Mouse (Mus musculus) thymus, adult 2 months (tissue): Measurements from ENCODE around the gene Pld6. TPM values are rescaled to one million over a fixed set of nuclear protein-coding genes. Genes with fewer than 3 reads are reported as not detected.
"Not testable (repeated sequence)": the region's sequence is repeated elsewhere in the genome, so short reads cannot be mapped to it uniquely, and the experiment has no call there.

Experiments
- DNase-seq: peaks from one replicate; pipeline ENCODE4 v3.0.0; 2021
- H3K27ac ChIP-seq: fragments of 200-500 bp; 2 replicates; pipeline ENCODE4 v1.5.1; 2012; ENCODE audit warnings: low read length, control low read depth; ENCODE audit not compliant: control insufficient read depth, insufficient read depth
- H3K27me3 ChIP-seq: fragments of 200-500 bp; 2 replicates; pipeline ENCODE4 v1.6.1; 2012; ENCODE audit warnings: mild to moderate bottlenecking, low read length, moderate library complexity, mixed read lengths; ENCODE audit not compliant: control insufficient read depth, insufficient read depth
- H3K36me3 ChIP-seq: fragments of 200-500 bp; 2 replicates; pipeline ENCODE4 v1.6.1; 2012; ENCODE audit warnings: mild to moderate bottlenecking, low read length, moderate library complexity; ENCODE audit not compliant: control insufficient read depth, insufficient read depth
- H3K4me1 ChIP-seq: fragments of 200-500 bp; replicated peaks from 2 replicates; pipeline ENCODE4 v1.6.1; 2012; ENCODE audit warnings: low read length; ENCODE audit not compliant: control insufficient read depth, insufficient read depth
- H3K4me3 ChIP-seq: fragments of 200-500 bp; 2 replicates; pipeline ENCODE4 v1.5.1; 2012; ENCODE audit warnings: mild to moderate bottlenecking, low read length, control low read depth, moderate library complexity; ENCODE audit not compliant: control insufficient read depth, insufficient read depth
- CTCF ChIP-seq: fragments of 200-500 bp; IDR thresholded peaks from 2 replicates; pipeline ENCODE4 v1.5.1; 2012; ENCODE audit warnings: mild to moderate bottlenecking, control low read depth, low read length, moderate library complexity, borderline replicate concordance; ENCODE audit not compliant: control insufficient read depth, poor library complexity, insufficient read depth; ENCODE audit errors: extremely low read depth
- POLR2A ChIP-seq: fragments of 200-500 bp; IDR thresholded peaks from 2 replicates; pipeline ENCODE4 v1.6.1; 2012; ENCODE audit warnings: mild to moderate bottlenecking, low read length, control low read depth, moderate library complexity; ENCODE audit not compliant: control insufficient read depth, poor library complexity, insufficient read depth; ENCODE audit errors: extremely low read depth
- WGBS: fragments of 180-500 bp; shearing (Covaris S2); methylation state at CpG from one replicate; pipeline ENCODE4 v1.1.7; 2018; 5-methylcytosine and 5-hydroxymethylcytosine counted together
- polyA plus RNA-seq: library from polyadenylated mRNA; depleted of rRNA; stranded (reverse); fragments of >200 nt; gene quantifications from 2 replicates; pipeline ENCODE4 v1.2.3, GENCODE M21; 2012; rRNA removed

Pld6 gene
- polyA plus RNA-seq, 1 experiment = 2.0 TPM

DNA sequence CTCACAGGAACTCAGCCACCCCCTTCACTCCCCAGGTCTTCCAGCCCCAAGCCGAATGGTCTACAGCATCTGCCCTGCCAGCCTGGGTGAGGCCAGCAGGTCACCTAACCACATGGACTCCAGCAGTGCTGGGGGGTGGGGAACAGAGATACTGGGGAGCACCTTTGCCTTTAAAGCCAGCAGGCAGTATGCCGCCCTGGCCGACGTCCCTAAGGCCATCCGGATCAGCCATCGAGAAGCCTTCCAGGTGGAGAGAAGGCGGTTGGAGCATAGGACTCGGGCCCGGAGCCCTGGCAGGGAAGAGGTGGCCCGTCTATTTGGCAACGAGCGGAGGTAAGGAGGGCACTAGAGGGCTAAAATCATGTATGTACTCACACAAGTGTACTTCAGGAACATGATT is 50.2 kb downstream of the Pld6 start:
- no peak for DNase-seq
- no peak overlapping the region for H3K4me3 ChIP-seq
- no peaks in the 10 kb centered on the region for H3K4me1 ChIP-seq
- H3K36me3 ChIP-seq = peaks cover 47% of the 10 kb centered on the region
- no peak overlapping the region for H3K27ac ChIP-seq
- no peaks in the 10 kb centered on the region for H3K27me3 ChIP-seq
- TF ChIP-seq CTCF (no peak), POLR2A (no peak)
- WGBS = 97% methylated on average over 12 of the region's 12 CpGs

DNA sequence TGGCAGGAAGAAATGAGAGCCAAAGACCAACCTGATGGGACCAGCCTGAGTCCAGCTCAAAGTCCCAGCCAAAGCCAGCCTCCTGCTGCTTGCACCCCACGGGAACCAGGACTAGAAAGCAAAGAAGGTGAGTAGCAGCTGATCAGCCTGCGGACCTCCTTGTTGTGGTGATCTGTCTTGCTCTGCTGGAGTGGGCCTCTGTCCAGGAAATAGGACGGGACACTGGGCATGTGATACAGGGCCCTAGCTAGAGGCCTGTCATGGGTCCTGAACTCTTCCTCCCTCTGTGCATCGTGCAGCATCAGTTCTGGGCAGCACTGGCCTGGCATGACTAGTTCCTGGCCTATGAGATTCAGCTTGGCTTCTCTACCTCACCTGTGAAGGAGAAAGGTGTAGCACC is 51.5 kb downstream of the Pld6 start:
- not testable (repeated sequence) for H3K27me3 ChIP-seq, H3K27ac ChIP-seq, DNase-seq, H3K4me3 ChIP-seq, H3K4me1 ChIP-seq
- 92% methylated on average over 4 of the region's 4 CpGs for WGBS
- peaks cover 35% of the 10 kb centered on the region for H3K36me3 ChIP-seq

DNA sequence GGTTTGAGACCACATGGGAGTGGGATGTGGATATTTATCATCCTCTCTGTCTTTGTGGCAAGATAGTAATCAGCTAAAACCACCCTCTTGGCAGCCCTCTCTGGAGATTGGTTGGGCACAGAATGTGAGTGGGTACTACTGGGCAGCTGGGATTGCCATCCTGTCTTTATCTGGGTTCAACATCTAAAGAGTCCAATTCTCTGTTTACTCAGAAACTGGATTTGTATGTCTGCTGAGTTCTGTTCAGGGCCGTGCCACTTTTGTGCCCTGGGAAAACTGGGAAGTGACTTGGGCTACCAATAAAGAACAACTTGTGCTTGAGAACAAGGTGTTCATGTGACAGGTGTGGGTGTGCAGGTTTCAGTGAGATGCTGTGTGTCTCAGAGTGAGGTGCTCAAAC is 53.1 kb downstream of the Pld6 start:
- H3K36me3 ChIP-seq = peaks cover 27% of the 10 kb centered on the region
- H3K27me3 ChIP-seq = no peaks in the 10 kb centered on the region
- DNase-seq = no peak
- no peak overlapping the region for H3K4me3 ChIP-seq
- H3K4me1 ChIP-seq = no peaks in the 10 kb centered on the region
- H3K27ac ChIP-seq = no peak overlapping the region
- WGBS = 89% methylated on average over 1 of the region's 1 CpGs
- TF ChIP-seq POLR2A (no peak), CTCF (no peak)

Other genes starting within 250 kb of the Pld6 start
- gene Nlrp3, start 246.1 kb downstream of the Pld6 start, polyA plus RNA-seq = 0.41 and 0.70 TPM in 2 replicates
- 0.06 and 0.18 TPM in 2 replicates for gene Olfr222, start 211.4 kb downstream of the Pld6 start, polyA plus RNA-seq
- gene Olfr223, start 194.4 kb downstream of the Pld6 start, polyA plus RNA-seq = not detected in 2 replicates
- gene Mprip, start 126.3 kb downstream of the Pld6 start, polyA plus RNA-seq = 172 and 221 TPM in 2 replicates
- gene Flcn, start 22.4 kb upstream of the Pld6 start, polyA plus RNA-seq = 74.4 and 74.7 TPM in 2 replicates
- 30.1 and 31.0 TPM in 2 replicates for gene Nt5m, start 51.8 kb upstream of the Pld6 start, polyA plus RNA-seq
- gene Cops3, start 52.2 kb upstream of the Pld6 start, polyA plus RNA-seq = 31.0 and 35.3 TPM in 2 replicates
- 21.0 and 23.6 TPM in 2 replicates for gene Med9, start 160.6 kb upstream of the Pld6 start, polyA plus RNA-seq
- 2.7 and 4.8 TPM in 2 replicates for gene Rasd1, start 177.3 kb upstream of the Pld6 start, polyA plus RNA-seq